Mouse (Mus musculus) left cerebral cortex, adult 2 months (tissue): ENCODE results near the gene Eng. TPM values are rescaled to one million over a fixed set of nuclear protein-coding genes. Genes with fewer than 3 reads are reported as not detected.

Source experiments
- DNase-seq, 2 experiments: peaks; one replicate each; pipeline ENCODE4 v3.0.0; 2021 to 2022; ENCODE audit warnings: low spot score in 2 of 2, mixed read lengths in 1 of 2; ENCODE audit errors: extremely low spot score in 1 of 2
- H3K27ac ChIP-seq: fragments of 200-600 bp; 2 replicates; pipeline ENCODE4 v1.8.1; 2022
- H3K4me3 ChIP-seq: fragments of 200-600 bp; 2 replicates; pipeline ENCODE4 v1.8.1; 2022
- CTCF ChIP-seq: fragments of 200-600 bp; IDR thresholded peaks from 2 replicates; pipeline ENCODE4 v1.8.1; 2022; ENCODE audit warnings: antibody characterized with exemption, mild to moderate bottlenecking, moderate library complexity
- intact Hi-C: fragments of 180-260 bp; cut with DNase I; formaldehyde crosslinking; loops from one replicate; pipeline ENCODE4 v1.15.1; 2025
- total RNA-seq, 2 experiments: library from RNA; stranded (reverse); gene quantifications; 2 replicates each; pipeline ENCODE4 v1.2.3; 2021

Eng gene
- total RNA-seq, 2 experiments from 2014 or later, result 22.2 to 23.0 TPM

DNA sequence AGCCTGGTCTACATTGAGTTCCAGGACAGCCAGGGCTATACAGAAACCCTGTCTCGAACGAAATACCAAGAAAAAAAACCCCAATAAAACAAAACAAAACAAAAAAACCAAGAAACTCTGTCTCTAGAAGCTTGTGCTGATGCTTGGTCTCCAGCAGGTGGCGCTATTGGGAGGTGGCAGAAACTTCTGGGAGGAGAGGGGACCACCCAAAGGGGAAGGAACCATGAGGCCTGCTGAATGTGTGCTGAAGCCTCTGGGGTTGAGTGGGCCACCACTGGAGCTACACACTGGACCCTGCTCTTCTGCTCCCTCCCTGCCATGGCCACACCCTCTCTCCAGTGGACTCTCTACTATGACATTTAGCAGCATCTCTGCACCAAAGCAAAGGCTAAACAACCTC lies 62.2 kb downstream of the Eng start:
- no peak overlapping the region for H3K4me3 ChIP-seq
- no peak overlapping the region for H3K27ac ChIP-seq
- intact Hi-C loops, result no loop called here
- DNase-seq, result peak in 1 of 2 experiments; percentile 47
- TF ChIP-seq CTCF, result peak; percentile 93

DNA sequence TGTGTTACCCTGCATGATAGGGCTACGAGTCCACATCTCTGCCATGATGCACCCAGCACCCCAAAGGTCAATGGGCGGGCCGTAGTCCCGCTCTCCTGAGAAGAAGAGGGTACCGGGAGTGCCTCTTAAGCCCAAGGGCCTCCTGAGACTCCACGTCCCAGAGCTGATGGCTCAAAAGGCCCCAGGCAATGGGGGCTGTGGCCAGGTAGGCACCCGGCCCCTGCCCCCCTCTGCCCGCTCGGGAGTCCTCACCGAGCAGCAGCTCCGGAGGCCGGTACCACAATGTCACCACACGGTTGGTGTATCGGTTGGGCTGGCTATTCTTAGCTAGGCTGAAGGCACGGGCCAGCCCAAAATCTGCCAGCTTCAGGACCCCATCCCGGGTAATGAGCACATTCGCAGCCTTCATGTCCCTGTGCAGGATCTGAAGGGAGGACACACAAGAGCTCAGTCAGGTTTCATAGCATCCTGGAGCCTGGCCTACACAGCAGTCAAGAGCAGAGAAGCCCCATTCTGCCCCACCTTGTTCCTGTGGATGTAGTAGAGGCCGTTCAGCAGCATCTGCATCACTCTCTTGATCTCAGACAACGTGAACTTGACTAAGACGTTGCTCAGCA lies 63.2 kb downstream of the Eng start:
- DNase-seq, result no peak
- no peak overlapping the region for H3K27ac ChIP-seq
- TF ChIP-seq CTCF, result no peak
- intact Hi-C loops, result no loop called here
- no peak overlapping the region for H3K4me3 ChIP-seq

DNA sequence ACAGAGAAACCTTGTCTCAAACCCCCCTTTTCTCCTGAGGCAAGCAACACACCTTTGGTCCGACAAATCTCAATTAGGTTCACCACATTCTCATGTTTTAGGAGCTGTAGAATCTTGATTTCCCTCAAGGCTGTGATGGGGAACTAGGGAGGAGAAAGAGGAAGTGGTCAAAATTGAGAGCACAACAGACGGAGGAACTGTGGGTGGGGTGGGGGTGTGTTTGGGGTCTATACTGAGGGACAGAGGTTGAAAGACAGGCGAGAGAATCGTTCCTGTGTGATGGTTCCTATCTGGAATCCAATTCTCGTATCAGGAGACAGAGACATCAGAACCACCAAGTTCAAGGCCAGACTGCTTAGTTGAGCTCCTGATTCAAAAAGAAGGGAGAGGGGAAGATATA lies 64.0 kb downstream of the Eng start:
- TF ChIP-seq CTCF, result no peak
- intact Hi-C loops, result no loop called here
- DNase-seq, result no peak
- no peak overlapping the region for H3K27ac ChIP-seq
- H3K4me3 ChIP-seq, result no peak overlapping the region

DNA sequence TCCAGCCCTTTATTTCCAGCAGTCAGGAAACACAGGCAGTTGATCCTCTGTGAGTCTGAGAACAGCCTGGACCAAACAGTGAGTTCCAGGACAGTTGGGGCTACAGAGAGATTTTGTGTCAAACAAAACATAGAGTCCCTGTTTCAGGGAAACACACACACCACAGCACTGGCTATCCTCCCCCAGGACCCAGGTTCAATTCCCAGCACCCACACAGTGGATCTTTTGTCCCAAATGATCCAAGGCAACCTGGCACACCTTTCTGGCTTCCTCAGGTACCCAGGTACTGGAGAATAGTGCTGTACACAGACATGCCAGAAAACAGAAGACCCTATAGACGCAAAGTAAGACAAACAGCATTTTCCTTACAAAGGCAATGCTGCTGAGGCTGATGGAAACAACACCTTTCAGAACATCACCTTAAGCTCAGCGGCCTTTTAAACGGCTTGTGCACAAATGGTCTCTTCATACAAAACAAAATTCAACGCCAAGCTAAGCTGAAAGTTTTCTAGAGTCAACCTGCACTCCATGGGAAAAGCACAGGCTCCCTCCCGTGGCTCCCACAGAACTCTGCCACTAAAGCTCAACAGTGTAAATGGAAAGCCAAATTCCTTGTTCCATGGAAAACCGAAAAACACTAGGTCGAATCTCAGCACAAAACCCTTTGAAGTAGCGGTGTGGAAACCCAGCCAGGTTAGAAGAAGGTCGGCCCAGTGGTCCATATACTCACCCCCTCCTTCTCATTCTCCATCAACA lies 65.1 kb downstream of the Eng start:
- peak overlapping the region; percentile 97 for H3K4me3 ChIP-seq
- TF ChIP-seq CTCF, result no peak
- intact Hi-C loops, result no loop called here
- H3K27ac ChIP-seq, result no peak overlapping the region; the same call in 1 of the 2 replicates
- DNase-seq, result no peak

DNA sequence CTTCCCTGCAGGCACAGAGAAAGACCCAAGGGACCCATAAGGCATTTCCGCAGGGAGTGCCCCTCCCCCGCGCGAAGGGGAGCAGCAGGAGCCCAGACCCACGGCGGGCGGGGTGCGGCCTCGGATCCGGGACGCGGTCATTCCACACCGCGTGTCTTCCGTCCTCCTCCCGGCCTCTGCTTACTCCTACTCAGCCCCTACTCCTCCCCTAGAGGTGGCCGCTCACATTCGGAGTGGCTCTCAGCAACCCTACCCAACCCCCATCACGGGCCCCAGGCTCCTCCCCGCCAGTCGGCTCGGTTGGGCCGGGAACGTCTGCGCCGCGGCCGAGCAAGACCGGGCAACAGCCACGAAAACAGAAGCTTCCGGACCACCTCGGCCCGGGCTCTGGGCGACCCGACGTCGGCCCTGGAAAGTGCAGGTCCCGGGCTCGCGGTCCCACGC lies 65.7 kb downstream of the Eng start:
- intact Hi-C loops, result no loop called here
- H3K4me3 ChIP-seq, result peak overlapping the region; percentile 97

DNA sequence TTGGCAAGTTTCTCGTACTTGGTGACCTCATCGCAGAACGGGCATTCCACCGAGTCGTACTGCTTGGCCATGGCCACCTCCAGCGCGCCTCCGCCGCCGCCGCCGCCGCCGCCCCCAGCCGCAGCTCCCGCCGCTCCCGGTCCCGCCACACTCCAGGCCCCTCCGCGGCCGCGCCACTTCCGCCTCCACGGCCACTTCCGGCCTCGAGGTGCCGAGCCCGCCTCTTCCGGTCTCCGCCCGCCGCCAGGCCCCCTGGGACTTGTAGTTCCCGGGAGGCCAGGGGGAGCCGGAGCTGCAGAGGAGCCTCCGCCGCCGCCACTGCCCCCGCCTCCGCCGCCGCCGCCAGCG lies 66.2 kb downstream of the Eng start:
- DNase-seq, result peak; percentile 94
- H3K4me3 ChIP-seq, result peak overlapping the region; percentile 97
- H3K27ac ChIP-seq, result peak overlapping the region; percentile 98
- intact Hi-C loops, result no loop called here
- no peak for TF ChIP-seq CTCF

More for the DNA sequence above, 65.7 kb downstream of the Eng start:
- peak overlapping the region; percentile 81 for H3K27ac ChIP-seq
- TF ChIP-seq CTCF, result no peak
- DNase-seq, result peak; percentile 42 to 48

DNA sequence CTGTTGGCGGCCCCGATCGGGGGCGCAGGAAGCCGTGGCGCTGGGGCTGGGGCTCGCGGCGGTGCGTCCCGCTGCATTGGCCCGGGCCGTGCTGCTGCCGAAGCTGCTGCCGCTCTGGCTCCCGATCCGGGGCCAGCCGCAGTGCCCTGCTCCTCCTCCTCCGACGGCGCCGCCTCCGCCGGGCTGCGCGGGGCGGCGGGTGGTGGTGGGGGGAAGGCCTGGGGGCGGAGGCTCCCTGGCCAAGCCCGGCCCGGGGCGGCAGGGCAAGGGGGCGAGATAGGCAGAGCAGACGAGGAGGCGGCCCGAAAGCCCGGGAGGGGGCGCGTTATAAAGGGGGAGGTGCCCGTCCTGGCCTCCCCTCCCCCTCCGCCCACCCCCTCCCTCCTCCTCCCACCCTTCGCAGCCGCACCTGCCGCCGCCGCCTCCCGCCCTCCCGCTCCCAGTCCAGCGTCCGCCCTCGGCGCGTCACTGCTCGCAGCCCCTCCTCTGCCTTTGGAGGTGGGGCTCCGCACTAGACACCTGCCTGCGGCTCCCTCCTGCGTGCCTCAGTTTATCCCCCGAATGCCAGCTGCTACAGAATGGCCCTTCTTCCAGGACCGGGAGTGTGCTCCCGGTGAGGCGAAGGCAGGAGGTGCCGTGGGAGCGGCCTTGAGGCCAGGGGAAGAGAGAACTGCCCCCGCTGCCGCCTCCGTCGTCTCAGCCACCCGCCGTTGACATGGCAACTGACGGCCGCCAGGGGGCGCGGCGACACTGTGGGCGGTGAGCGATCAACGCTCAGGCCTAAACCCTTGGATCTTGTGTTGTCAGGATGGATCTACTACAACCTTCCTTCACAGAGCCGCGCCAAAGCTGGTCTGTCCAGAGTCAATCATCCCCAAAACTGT lies 66.8 kb downstream of the Eng start, which contains the start of gene Cdk9:
TSS of gene Cdk9 (minus strand) at position 143 of the 884 bp plus-strand sequence.
- TF ChIP-seq CTCF, result peak; percentile 99
- peak within 1 kb of the TSS; percentile 97 for H3K4me3 ChIP-seq
- intact Hi-C loops, result loop anchor here (1.0 kb wide), 2 partner anchors 29 to 44 kb away; partner anchors contain the start of gene Tor2a

DNA sequence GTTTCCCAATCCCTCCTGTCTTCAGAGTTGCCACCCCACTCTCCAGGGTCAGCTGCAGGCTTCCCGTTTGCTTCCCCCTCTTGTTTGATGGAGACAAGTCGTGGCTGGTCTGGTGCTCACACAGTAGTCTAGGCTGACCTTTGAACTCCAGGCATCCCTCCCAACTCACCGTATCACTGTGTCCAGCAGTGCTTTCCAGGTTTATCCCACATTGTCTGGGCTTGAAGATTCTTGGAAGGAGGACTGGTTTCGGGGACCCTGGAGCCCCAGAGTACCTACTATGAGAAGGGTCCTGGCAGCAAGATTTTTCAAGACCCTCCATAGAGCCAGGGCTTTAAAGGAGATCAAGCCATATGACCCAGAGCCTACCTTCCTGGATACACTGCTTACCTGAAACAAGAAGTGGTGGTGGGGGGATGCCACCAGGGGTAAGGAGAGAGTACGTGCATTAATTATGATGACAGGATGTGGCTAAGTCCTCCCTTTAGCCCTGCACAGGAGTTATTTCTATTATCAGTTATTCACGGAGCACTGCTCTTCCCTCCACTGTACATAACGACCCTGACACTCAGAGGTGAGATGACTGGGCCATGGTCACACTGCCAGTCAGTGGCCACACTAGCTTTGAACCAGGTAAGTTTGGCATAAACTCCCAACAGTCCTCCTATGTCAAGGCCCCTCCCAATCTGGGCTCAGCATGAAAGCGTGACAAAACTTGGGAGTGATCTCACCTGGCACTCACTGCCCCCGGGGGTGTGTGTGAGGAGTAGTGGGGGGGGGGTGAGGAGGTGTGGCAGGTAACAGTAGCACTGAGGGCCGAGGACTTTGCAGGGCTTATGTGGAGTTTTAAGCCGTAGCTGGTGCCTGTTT lies 68.0 kb downstream of the Eng start:
- no peak overlapping the region for H3K4me3 ChIP-seq
- TF ChIP-seq CTCF, result no peak
- intact Hi-C loops, result no loop called here
- peak overlapping the region; percentile 98 for H3K27ac ChIP-seq
- DNase-seq, result no peak

More for the DNA sequence above, 66.8 kb downstream of the Eng start, which contains the start of gene Cdk9:
- peak; percentile 90 to 95 for DNase-seq
- H3K27ac ChIP-seq, result peak within 1 kb of the TSS; percentile 98

DNA sequence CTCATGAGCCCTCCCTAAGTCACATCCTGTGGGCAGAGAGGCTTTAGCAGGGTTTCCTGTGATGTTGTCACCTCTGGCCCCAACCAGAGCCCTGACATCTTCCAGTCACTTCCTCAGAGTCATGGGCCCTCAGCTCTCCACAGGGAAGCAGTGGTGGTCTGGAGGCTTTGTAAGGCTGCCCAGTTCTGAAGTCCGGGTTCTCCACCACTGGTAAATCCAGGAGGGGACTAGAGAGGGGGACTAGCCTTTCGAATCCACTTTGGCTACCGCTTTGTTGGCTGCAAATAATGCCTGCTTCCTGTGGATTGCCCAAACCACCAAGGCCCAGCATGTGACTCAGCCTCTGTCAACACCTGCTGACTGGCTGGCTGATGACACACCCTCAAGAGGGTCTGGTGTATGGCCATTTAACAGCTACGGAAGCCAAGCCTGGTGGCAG lies 68.6 kb downstream of the Eng start:
- no peak overlapping the region for H3K27ac ChIP-seq
- intact Hi-C loops, result no loop called here

DNA sequence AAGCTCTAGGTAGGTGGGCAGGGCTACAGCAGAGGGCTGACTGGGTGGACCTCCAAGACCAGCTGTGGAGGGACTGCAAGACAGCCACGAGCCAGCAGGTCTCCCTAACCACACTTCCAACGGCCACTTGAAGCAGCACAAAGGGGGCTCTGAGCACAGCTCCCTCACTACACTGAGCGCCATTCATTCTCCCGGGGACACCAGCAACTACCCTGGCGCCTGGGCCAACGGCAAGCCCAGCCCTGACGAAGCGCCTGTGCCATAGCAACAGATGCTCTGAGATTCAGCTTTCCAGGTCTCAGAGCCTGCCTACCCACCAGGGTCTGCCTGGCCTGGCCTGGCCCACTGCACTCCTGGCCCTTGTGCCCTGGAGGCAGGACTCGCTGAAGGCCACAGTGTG lies 72.4 kb downstream of the Eng start:
- no peak overlapping the region for H3K27ac ChIP-seq
- DNase-seq, result no peak
- H3K4me3 ChIP-seq, result no peak overlapping the region
- intact Hi-C loops, result no loop called here
- no peak for TF ChIP-seq CTCF

More for the DNA sequence above, 68.6 kb downstream of the Eng start:
- no peak for DNase-seq
- no peak for TF ChIP-seq CTCF
- H3K4me3 ChIP-seq, result no peak overlapping the region

DNA sequence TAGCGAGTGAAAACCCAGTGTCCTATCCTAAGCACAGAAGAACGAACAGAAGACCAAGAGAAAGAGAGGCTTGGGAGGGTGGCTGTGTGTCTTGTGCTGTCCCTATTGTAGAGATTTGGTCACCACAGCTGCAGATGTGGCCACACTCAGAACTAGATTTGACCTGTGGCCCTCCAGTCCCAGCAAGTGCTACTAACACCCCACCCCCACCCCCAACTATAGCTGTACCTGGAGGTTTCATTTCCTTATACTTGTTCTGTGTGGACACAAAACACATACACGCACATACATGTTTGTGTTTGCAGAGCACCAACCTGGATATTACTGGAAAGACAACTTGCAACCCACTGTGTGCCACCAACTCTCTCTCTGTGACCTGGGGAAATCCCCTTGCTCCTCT lies 73.7 kb downstream of the Eng start:
- no peak overlapping the region for H3K4me3 ChIP-seq
- intact Hi-C loops, result no loop called here
- H3K27ac ChIP-seq, result no peak overlapping the region
- no peak for DNase-seq
- TF ChIP-seq CTCF, result no peak
